Mouse (Mus musculus): ENCODE data around the gene Adam1a.

DNA sequence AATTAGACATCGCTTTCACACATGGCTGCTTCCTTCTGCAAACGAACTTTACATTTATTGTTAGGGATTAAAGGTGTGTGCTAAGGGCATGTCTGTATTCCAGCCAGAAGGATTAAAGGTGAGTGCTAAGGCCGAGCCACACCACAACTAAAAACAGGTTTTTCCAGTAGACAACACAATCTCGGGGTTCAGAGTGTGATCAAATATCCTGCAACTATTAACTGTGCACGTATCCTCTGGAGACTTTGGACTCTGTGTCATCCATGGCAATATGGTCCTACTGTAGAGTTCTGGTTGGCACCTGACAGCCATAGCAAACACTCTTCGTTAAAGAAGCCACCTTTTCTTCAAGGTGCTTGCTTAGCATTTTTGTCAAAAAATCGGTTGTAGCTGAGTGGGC, 35.3 kb downstream of the Adam1a start:
- no peak for TF ChIP-seq POLR2A (IDR thresholded peaks at IDR 0.05; ENCODE audit: insufficient read depth, low read depth, low read length)
- TF ChIP-seq CTCF (IDR thresholded peaks at IDR 0.05; ENCODE audit: insufficient read depth, low read depth, low read length), result no peak
